Mouse (Mus musculus) CD4-positive naive resting alpha-beta T cell, adult 57 days (primary cell): ENCODE results near the gene Gm3424. TPM values are rescaled to one million over a fixed set of nuclear protein-coding genes. Genes with fewer than 3 reads are reported as not detected.

Source experiments
- total RNA-seq: library from RNA; stranded (reverse); gene quantifications from one replicate; pipeline ENCODE4 v1.2.4, GENCODE M21; 2023

Gene Gm3424
- total RNA-seq = not detected

GRCm38 (mm10) chr14:5830229-5830628 lies at the start of gene Gm3424:
Gene Gm3424 (minus strand): TSS chr14:5830329.

DNA sequence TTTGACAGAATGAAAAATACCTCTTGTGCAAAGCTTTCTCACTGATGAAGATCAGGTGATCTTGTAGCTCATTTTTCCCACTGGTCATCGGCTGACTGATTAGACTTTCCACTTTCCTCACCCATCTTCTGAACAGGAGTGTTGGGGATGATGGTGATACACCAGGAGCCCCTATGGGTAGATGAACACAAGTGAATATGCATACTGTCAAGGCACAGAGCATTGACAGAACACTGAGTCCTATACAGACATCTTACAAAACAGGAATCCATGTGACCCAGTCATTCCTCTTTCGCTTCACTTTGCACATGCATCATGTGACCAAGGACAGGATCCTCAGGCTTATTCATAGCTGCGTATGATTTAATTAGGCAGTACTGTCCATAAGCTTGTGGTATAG lies 22.2 kb downstream of the Gm3424 start, which contains the start of gene Gm3383:
Gene Gm3383, minus strand, starts transcription at position 101 of the 400 bp plus-strand sequence.

Other genes with a start within 250 kb of the Gm3424 start
- gene Gm8265, start 197.3 kb downstream of the Gm3424 start, total RNA-seq = not detected
- gene Gm9603, start 142.9 kb downstream of the Gm3424 start, total RNA-seq = not detected
- not detected for gene Gm3373, start 88.8 kb downstream of the Gm3424 start, total RNA-seq
- 1.3 TPM for gene Gm3383, start 22.3 kb downstream of the Gm3424 start, total RNA-seq
- not detected for gene Gm8237, start 50.1 kb upstream of the Gm3424 start, total RNA-seq
- not detected for gene Gm3248, start 131.4 kb upstream of the Gm3424 start, total RNA-seq
- not detected for gene Gm3453, start 148.8 kb upstream of the Gm3424 start, total RNA-seq
- not detected for gene Gm6337, start 227.9 kb upstream of the Gm3424 start, total RNA-seq